Mouse (Mus musculus) liver, postnatal 0 days (tissue): ENCODE measurements around the gene Ralgapa2. TPM values are rescaled to one million over a fixed set of nuclear protein-coding genes. Genes with fewer than 3 reads are reported as not detected.
A peak's percentile ranks its signal among the peaks of the same experiment; 100 is the strongest.
"Not testable (repeated sequence)": the region's sequence is repeated elsewhere in the genome, so short reads cannot be mapped to it uniquely, and the experiment has no call there.

Experiments
- ATAC-seq: fragments of 200-750 bp; cut with Nextera tagmentation; 2 replicates; pipeline ENCODE4 v1.8.0; 2017; ENCODE audit warnings: mild to moderate bottlenecking, moderate library complexity
- DNase-seq: peaks from one replicate; pipeline ENCODE4 v3.0.0-alpha.2; 2016
- H3K27ac ChIP-seq: fragments of 300-500 bp; sonication (generic); 2 replicates; pipeline ENCODE4 v1.5.1; 2014; ENCODE audit warnings: antibody characterized with exemption, moderate library complexity, mild to moderate bottlenecking, low read depth
- H3K27me3 ChIP-seq: fragments of 300-500 bp; sonication (generic); 2 replicates; pipeline ENCODE4 v1.6.1; 2014; ENCODE audit warnings: low read length, control low read depth, mixed read lengths; ENCODE audit not compliant: insufficient read depth
- H3K36me3 ChIP-seq: fragments of 300-500 bp; sonication (generic); replicated peaks from 2 replicates; pipeline ENCODE4 v1.6.1; 2014; ENCODE audit warnings: mild to moderate bottlenecking, control low read depth, low read length, moderate library complexity, mixed read lengths; ENCODE audit not compliant: insufficient read depth
- H3K4me1 ChIP-seq: fragments of 300-500 bp; sonication (generic); 2 replicates; pipeline ENCODE4 v1.6.1; 2014; ENCODE audit warnings: antibody characterized with exemption, mild to moderate bottlenecking, control low read depth; ENCODE audit not compliant: insufficient read depth
- H3K4me2 ChIP-seq: fragments of 300-500 bp; sonication (generic); 2 replicates; pipeline ENCODE4 v1.6.1; 2014; ENCODE audit warnings: low read depth, mild to moderate bottlenecking, low read length, moderate library complexity, mixed read lengths
- H3K4me3 ChIP-seq: fragments of 300-500 bp; sonication (generic); 2 replicates; pipeline ENCODE4 v1.5.1; 2014; ENCODE audit warnings: low read depth, low read length
- H3K9ac ChIP-seq: fragments of 300-500 bp; sonication (generic); replicated peaks from 2 replicates; pipeline ENCODE4 v1.6.1; 2014; ENCODE audit warnings: mild to moderate bottlenecking, moderate library complexity
- H3K9me3 ChIP-seq: fragments of 300-500 bp; sonication (generic); 2 replicates; pipeline ENCODE4 v1.6.1; 2016; ENCODE audit warnings: mild to moderate bottlenecking, control low read depth, low read length, mixed read lengths
- CTCF ChIP-seq: sonication (generic); IDR thresholded peaks from 2 replicates; pipeline ENCODE4 v1.5.1; 2016; ENCODE audit warnings: antibody characterized with exemption, low read depth
- EP300 ChIP-seq: IDR thresholded peaks from 2 replicates; pipeline ENCODE4 v1.6.1; 2016; ENCODE audit warnings: antibody characterized with exemption, low read depth, mild to moderate bottlenecking
- WGBS: fragments of 180-500 bp; shearing (Covaris S2); extraction: QIAGEN DNeasy Blood & Tissue Kit; methylation state at CpG from one replicate; pipeline ENCODE4 v1.1.7; 2014; ENCODE audit not compliant: insufficient replicate concordance; 5-methylcytosine and 5-hydroxymethylcytosine counted together
- polyA plus RNA-seq: library from polyadenylated mRNA; unstranded; fragments of >200 nt; fragmentation: Nextera tagmentation; extraction: Ambion mirVana; gene quantifications from 2 replicates; pipeline ENCODE4 v1.2.1, GENCODE M21; 2015

Gene Ralgapa2
- polyA plus RNA-seq, 1 experiment from 2014 or later = 4.1 TPM

DNA sequence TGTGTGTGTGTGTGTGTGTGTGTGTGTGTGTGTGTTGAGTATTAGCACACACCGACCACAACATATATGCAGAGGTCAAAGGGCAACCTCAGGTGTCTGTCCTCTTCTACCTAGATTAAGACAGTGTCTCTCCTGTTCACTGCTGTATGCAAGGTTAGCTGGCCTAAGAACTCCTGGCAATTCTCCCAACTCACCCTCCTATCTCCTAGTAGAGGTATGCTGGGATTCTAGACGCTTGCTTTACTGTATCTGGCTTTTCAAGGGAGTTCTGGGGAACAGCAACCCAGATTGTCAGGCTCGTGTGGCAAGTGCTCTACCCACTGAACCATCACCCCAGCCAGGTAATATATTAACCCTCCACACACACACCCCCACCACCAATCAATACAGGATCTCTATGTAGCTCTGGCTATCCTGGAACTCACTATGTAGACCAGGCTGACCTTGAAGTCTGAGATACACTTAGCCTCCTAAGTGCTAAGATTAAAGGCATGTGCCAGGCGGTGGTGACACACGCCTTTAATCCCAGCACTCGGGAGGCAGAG lies 35.6 kb downstream of the Ralgapa2 start:
- no peak overlapping the region for H3K9ac ChIP-seq
- H3K4me2 ChIP-seq = no peak overlapping the region
- DNase-seq (no peak), ATAC-seq (peak; percentile 58)
- peaks cover 7% of the 10 kb centered on the region; the same call in 1 of the 2 replicates for H3K36me3 ChIP-seq
- 0 out of 2 replicates have a peak overlapping the region, but pooled peaks have one; percentile 16 for H3K27ac ChIP-seq
- 66% methylated on average over 6 of the region's 6 CpGs for WGBS
- H3K27me3 ChIP-seq = no peaks in the 10 kb centered on the region
- no peaks in the 10 kb centered on the region for H3K4me1 ChIP-seq
- H3K9me3 ChIP-seq = no peaks in the 10 kb centered on the region
- H3K4me3 ChIP-seq = no peak overlapping the region
- TF ChIP-seq CTCF = no peak

DNA sequence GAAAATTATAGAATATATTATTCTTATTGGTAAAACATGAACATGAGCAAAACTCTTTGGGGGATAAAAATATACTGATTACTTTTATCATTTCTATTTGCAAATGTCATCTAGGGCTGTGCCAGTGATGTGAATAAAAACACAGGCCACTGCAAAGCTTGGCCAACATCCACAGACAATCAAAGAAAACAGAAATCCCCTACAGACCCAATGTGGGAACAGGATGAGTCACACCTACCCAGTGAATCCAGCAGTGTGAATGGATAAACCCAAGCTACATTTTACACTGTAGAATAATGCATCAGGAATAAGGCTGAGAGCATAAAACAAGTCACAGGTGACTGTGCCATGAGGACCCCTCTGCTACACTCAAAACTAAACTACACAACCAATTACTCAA lies 36.1 kb downstream of the Ralgapa2 start:
- H3K4me1 ChIP-seq = peaks cover 1% of the 10 kb centered on the region; the same call in 1 of the 2 replicates
- peaks cover 7% of the 10 kb centered on the region; the same call in 1 of the 2 replicates for H3K36me3 ChIP-seq
- no peak overlapping the region for H3K4me2 ChIP-seq
- TF ChIP-seq EP300 (no peak), CTCF (no peak)
- no peak overlapping the region for H3K4me3 ChIP-seq
- H3K27ac ChIP-seq = no peak overlapping the region
- peak; percentile 36 for ATAC-seq
- no peaks in the 10 kb centered on the region for H3K27me3 ChIP-seq
- no peak for DNase-seq
- H3K9me3 ChIP-seq = no peaks in the 10 kb centered on the region
- no peak overlapping the region for H3K9ac ChIP-seq

DNA sequence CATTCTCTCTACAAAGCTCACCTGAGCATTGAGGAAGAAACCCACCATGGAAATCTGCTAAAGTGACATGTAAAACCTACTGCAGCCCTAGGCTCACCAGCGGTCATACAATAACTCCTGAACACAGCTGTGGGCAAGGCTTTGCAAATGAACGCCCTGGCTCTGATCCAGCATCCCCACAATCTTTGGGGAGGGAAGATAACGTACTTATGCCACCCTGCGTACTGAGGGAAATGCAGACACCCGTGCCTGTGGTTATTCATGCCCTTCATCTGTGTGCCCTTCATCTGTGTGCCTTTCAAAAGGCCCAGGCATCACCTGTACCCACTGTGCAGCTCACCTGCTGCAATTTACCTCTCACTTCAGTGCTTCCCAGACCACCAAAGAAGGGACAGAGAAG lies 41.2 kb downstream of the Ralgapa2 start:
- TF ChIP-seq EP300 (no peak), CTCF (no peak)
- Histone ChIP-seq H3K4me2 (no peak overlapping the region), H3K36me3 (no peaks in the 10 kb centered on the region), H3K27ac (no peak overlapping the region), H3K4me1 (peaks cover 4% of the 10 kb centered on the region; the same call in 1 of the 2 replicates), H3K9ac (no peak overlapping the region), H3K27me3 (no peaks in the 10 kb centered on the region), H3K4me3 (no peak overlapping the region), H3K9me3 (no peaks in the 10 kb centered on the region)
- ATAC-seq = peak; percentile 56
- 42% methylated on average over 5 of the region's 5 CpGs for WGBS
- peak; percentile 49 for DNase-seq

DNA sequence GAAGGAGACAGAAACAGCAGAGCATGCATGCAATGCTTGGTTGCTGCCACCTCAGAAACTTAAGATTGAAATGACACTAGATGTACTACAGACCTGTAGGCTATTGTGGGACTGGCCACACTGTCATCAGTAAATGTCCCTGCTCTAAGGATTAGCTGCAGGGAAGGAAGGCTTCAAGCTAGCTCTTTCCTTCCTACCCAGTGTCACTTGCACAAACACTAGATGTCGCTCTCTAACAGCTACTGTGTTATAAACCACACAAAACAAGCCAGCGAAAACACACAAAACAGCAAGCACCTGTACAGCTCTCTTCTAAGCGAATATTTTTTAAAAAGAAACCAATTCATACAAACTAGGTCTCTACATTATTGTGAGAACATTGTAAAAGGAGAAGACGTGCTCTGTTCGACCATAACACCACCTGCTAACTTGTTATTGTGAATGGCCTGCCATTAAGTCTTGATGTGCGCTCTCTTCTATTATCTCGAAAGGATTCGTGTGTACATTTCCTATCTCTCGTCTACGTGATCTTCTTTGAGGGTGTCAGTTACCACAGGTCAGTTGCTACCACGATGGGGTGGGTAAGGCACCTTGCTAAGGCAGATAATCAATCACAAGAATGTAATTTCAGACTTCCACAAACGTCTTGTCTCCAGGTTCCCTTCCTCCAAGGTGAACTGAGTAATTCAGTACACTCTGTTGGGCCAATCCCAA lies 42.3 kb downstream of the Ralgapa2 start:
- H3K4me2 ChIP-seq = peak overlapping the region; percentile 30; the same call in 1 of the 2 replicates
- no peaks in the 10 kb centered on the region for H3K9me3 ChIP-seq
- no peaks in the 10 kb centered on the region for H3K27me3 ChIP-seq
- no peak for TF ChIP-seq EP300
- TF ChIP-seq CTCF = peak; percentile 86
- H3K9ac ChIP-seq = no peak overlapping the region
- H3K27ac ChIP-seq = no peak overlapping the region
- DNase-seq (no peak), ATAC-seq (0 out of 2 replicates have a peak, but pooled peaks have one; percentile 31)
- no peaks in the 10 kb centered on the region for H3K36me3 ChIP-seq
- H3K4me3 ChIP-seq = no peak overlapping the region
- peaks cover 4% of the 10 kb centered on the region; the same call in 1 of the 2 replicates for H3K4me1 ChIP-seq
- WGBS = 38% methylated on average over 12 of the region's 12 CpGs

DNA sequence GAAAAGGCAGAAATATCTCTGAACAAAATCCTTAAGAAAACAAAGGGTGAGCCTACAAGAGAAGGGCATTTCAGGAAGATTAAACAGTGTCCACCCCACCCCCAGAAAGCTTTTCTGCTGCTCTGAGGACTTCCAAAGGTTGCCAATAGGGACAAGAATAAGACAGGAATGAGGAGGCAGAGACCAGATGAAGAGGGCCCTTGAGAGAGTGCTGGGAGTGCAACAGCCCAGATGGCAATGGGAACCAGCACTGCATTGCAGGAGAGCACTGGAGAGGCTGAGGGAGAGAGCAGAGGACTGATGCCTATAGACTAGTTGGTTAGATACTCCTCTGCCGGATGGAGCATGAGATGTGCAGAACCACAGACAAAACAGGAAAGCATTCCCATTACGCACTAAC lies 43.2 kb downstream of the Ralgapa2 start:
- peaks cover 4% of the 10 kb centered on the region; the same call in 1 of the 2 replicates for H3K4me1 ChIP-seq
- H3K27me3 ChIP-seq = no peaks in the 10 kb centered on the region
- no peak for DNase-seq
- no peak for ATAC-seq
- no peak overlapping the region for H3K27ac ChIP-seq
- H3K9ac ChIP-seq = no peak overlapping the region
- no peak overlapping the region for H3K4me2 ChIP-seq
- no peak overlapping the region for H3K4me3 ChIP-seq
- WGBS = 80% methylated on average over 2 of the region's 2 CpGs
- H3K9me3 ChIP-seq = no peaks in the 10 kb centered on the region
- no peaks in the 10 kb centered on the region for H3K36me3 ChIP-seq
- no peak for TF ChIP-seq EP300
- TF ChIP-seq CTCF = no peak

DNA sequence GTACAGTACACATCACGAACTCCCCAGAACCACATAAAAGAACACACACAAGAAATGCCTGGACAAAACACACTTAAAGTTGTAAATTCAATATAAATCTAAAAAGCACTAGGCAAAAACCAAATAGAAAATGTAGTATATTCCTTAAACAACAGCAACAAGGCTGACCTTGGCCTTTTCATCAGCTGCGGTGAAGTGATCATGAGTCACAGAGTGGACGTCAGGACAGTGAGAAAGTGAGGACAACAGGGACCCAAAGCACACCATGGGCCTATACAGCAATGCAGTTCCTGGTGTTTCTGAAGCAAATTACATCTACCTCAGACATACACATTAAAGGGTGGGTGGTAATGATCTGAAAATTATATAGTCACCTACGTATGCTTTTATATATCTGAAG lies 44.1 kb downstream of the Ralgapa2 start:
- no peak for ATAC-seq
- H3K27me3 ChIP-seq = no peaks in the 10 kb centered on the region
- no peaks in the 10 kb centered on the region for H3K36me3 ChIP-seq
- H3K4me1 ChIP-seq = peaks cover 4% of the 10 kb centered on the region; the same call in 1 of the 2 replicates
- TF ChIP-seq EP300 (no peak), CTCF (no peak)
- no peak overlapping the region for H3K4me3 ChIP-seq
- H3K27ac ChIP-seq = no peak overlapping the region
- no peaks in the 10 kb centered on the region for H3K9me3 ChIP-seq
- DNase-seq = no peak
- no peak overlapping the region for H3K4me2 ChIP-seq
- no peak overlapping the region for H3K9ac ChIP-seq
- WGBS = 85% methylated on average over 4 of the region's 4 CpGs

DNA sequence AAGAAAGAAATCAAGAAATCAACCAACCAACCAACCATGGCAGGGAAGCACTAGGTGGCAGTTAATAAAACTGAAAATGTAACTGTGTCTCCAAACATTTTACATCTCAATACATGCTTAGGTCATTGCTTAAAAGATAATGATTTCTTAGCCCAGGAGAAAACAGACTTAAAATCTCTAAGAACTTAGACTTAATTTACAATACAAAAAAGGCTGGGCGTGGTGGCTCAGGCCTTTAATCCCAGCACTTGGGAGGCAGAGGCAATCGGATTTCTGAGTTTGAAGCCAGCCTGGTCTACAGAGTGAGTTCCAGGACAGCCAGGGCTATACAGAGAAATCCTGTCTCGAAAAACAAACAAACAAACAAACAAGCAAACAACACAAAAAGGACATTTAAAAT lies 45.3 kb downstream of the Ralgapa2 start:
- 74% methylated on average over 3 of the region's 3 CpGs for WGBS
- not testable (repeated sequence) for H3K9me3 ChIP-seq, H3K36me3 ChIP-seq, H3K9ac ChIP-seq, ATAC-seq, H3K4me2 ChIP-seq, H3K4me3 ChIP-seq, H3K27ac ChIP-seq, H3K4me1 ChIP-seq, DNase-seq, H3K27me3 ChIP-seq
